Mouse (Mus musculus) myocyte (in vitro differentiated cells): ENCODE results near the gene Dolk.

Experiments used
- CEBPB ChIP-seq: IDR thresholded peaks from 2 replicates; pipeline ENCODE4 v1.6.1; 2011; ENCODE audit warnings: mild to moderate bottlenecking, moderate library complexity; ENCODE audit not compliant: poor library complexity, insufficient read depth, severe bottlenecking
- E2F4 ChIP-seq: IDR thresholded peaks from one replicate; pipeline ENCODE4 v1.6.1; 2011; ENCODE audit warnings: mild to moderate bottlenecking, control low read depth, moderate library complexity; ENCODE audit not compliant: insufficient read depth
- MAX ChIP-seq: IDR thresholded peaks from one replicate; pipeline ENCODE4 v1.6.1; 2011; ENCODE audit warnings: low read depth, mild to moderate bottlenecking, control low read depth
- MYOD1 ChIP-seq, 3 experiments: IDR thresholded peaks; one replicate each; pipeline ENCODE4 v1.6.1; 2011; ENCODE audit warnings: control low read depth in 2 of 3, low read depth in 2 of 3, mild to moderate bottlenecking in 2 of 3, moderate library complexity in 1 of 3; ENCODE audit not compliant: insufficient read length in 2 of 3, control insufficient read depth in 1 of 3
- MYOG ChIP-seq, 3 experiments: IDR thresholded peaks; one replicate each; pipeline ENCODE4 v1.6.1; 2011; ENCODE audit warnings: control low read depth in 2 of 3, low read depth in 2 of 3, mild to moderate bottlenecking in 2 of 3; ENCODE audit not compliant: insufficient read length in 2 of 3, control insufficient read depth in 1 of 3, insufficient read depth in 1 of 3
- POLR2A ChIP-seq: IDR thresholded peaks from one replicate; pipeline ENCODE4 v1.6.1; 2011; ENCODE audit warnings: low read depth, mild to moderate bottlenecking, control low read depth, moderate library complexity; ENCODE audit not compliant: insufficient read length
- POLR2AphosphoS2 ChIP-seq: IDR thresholded peaks from one replicate; pipeline ENCODE4 v1.6.1; 2011; ENCODE audit warnings: low read depth, control low read depth; ENCODE audit not compliant: insufficient read length
- REST ChIP-seq: IDR thresholded peaks from one replicate; pipeline ENCODE4 v1.6.1; 2011; ENCODE audit warnings: mild to moderate bottlenecking, control low read depth, moderate library complexity; ENCODE audit not compliant: insufficient read depth, insufficient read length
- SRF ChIP-seq: IDR thresholded peaks from one replicate; pipeline ENCODE4 v1.6.1; 2011; ENCODE audit warnings: low read depth; ENCODE audit not compliant: control insufficient read depth, insufficient read length
- TCF12 ChIP-seq: IDR thresholded peaks from one replicate; pipeline ENCODE4 v1.6.1; 2011; ENCODE audit warnings: mild to moderate bottlenecking, control low read depth; ENCODE audit not compliant: poor library complexity, insufficient read depth, severe bottlenecking
- TCF3 ChIP-seq: IDR thresholded peaks from one replicate; pipeline ENCODE4 v1.6.1; 2011; ENCODE audit warnings: low read depth, control low read depth; ENCODE audit not compliant: insufficient read length
- USF1 ChIP-seq: IDR thresholded peaks from one replicate; pipeline ENCODE4 v1.6.1; 2011; ENCODE audit warnings: low read depth, mild to moderate bottlenecking, control low read depth, moderate library complexity

DNA sequence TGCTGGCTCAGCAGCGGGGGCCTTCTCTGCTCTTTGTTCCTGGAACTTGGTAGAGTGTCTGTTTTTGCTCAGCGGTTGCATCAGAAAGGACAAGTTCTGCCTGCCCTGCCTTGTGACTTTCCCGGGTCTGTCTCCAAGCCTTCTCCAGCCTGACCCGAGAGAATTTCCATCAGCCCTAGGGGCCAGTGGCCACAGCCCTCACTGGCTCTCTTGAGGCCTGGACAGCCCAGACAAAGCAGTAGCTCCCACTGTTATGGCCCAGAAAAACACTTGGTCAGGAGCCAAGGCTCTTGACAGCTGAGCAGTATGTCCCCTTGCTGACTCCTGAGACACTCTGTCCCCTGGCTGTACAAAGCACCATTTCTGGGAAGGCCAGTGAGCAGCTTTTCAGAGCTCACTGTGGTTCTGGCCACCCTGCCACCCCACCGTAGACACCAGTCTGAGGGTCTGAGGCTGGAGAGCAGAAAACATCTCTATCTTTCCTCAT is 20.3 kb downstream of the Dolk start, which contains the start of gene Phyhd1:
- no peak for TF ChIP-seq TCF3
- peak; percentile 28 for TF ChIP-seq POLR2A
- no peak for TF ChIP-seq USF1
- no peak for TF ChIP-seq E2F4
- no peak for TF ChIP-seq REST
- peak in 2 of 3 experiments; percentile 56 to 65 for TF ChIP-seq MYOD1 (IDR thresholded peaks at IDR 0.05; ENCODE audit: control insufficient read depth in 1 of 3, insufficient read length in 2 of 3, low read depth in 2 of 3)
- peak; percentile 91 for TF ChIP-seq CEBPB
- TF ChIP-seq SRF: no peak
- TF ChIP-seq POLR2AphosphoS2: peak; percentile 48
- TF ChIP-seq TCF12: no peak
- TF ChIP-seq MAX: no peak
- peak in 2 of 3 experiments; percentile 43 to 75 for TF ChIP-seq MYOG (IDR thresholded peaks at IDR 0.05; ENCODE audit: control insufficient read depth in 1 of 3, insufficient read depth in 1 of 3, insufficient read length in 2 of 3, low read depth in 2 of 3)
